Mouse (Mus musculus): Measurements from ENCODE around the gene Grb7. TPM values are rescaled to one million over a fixed set of nuclear protein-coding genes. Genes with fewer than 3 reads are reported as not detected.

The Grb7 gene
- polyA plus RNA-seq, 1 experiment, result not detected

- H3K27ac ChIP-seq (ENCODE audit: insufficient read depth, low read depth, low read length), result peak within 1 kb of the TSS; percentile 86
- no peak for TF ChIP-seq POLR2A (IDR thresholded peaks at IDR 0.05; ENCODE audit: borderline replicate concordance, low read depth, low read length)
- 0 out of 2 replicates have a peak, but pooled peaks have one; percentile 20 for TF ChIP-seq CTCF (IDR thresholded peaks at IDR 0.05; ENCODE audit: low read depth, low read length)
- peak within 1 kb of the TSS; percentile 69 for H3K4me3 ChIP-seq (ENCODE audit: insufficient read depth, low read length)
- H3K4me1 ChIP-seq (ENCODE audit: control insufficient read depth, insufficient read depth, low read length), result no peaks in the 10 kb centered on the region
Measured at GRCm38 (mm10) chr11:98438331-98439158, 7.6 kb upstream of the Grb7 start, which contains the start of gene Mien1. Mien1 (minus strand) TSS chr11:98438991.

- TF ChIP-seq CTCF (IDR thresholded peaks at IDR 0.05; ENCODE audit: low read depth, low read length), result no peak
- TF ChIP-seq POLR2A (IDR thresholded peaks at IDR 0.05; ENCODE audit: borderline replicate concordance, low read depth, low read length), result no peak
- Histone ChIP-seq H3K4me1 (ENCODE audit: control insufficient read depth, insufficient read depth, low read length) (no peaks in the 10 kb centered on the region), H3K27ac (ENCODE audit: insufficient read depth, low read depth, low read length) (no peak overlapping the region), H3K4me3 (ENCODE audit: insufficient read depth, low read length) (no peak overlapping the region)
Measured at GRCm38 (mm10) chr11:98443688-98444087, 2.5 kb upstream of the Grb7 start.

GRCm38 (mm10) chr11:98445238-98445637 lies 956 bp upstream of the Grb7 start:
- H3K4me3 ChIP-seq (ENCODE audit: insufficient read depth, low read length), result no peak overlapping the region
- H3K4me1 ChIP-seq (ENCODE audit: control insufficient read depth, insufficient read depth, low read length), result no peaks in the 10 kb centered on the region
- TF ChIP-seq POLR2A (IDR thresholded peaks at IDR 0.05; ENCODE audit: borderline replicate concordance, low read depth, low read length), result no peak
- no peak for TF ChIP-seq CTCF (IDR thresholded peaks at IDR 0.05; ENCODE audit: low read depth, low read length)
- no peak overlapping the region for H3K27ac ChIP-seq (ENCODE audit: insufficient read depth, low read depth, low read length)

GRCm38 (mm10) chr11:98445679-98446078 lies 515 bp upstream of the Grb7 start:
- Histone ChIP-seq H3K4me3 (ENCODE audit: insufficient read depth, low read length) (no peak overlapping the region), H3K4me1 (ENCODE audit: control insufficient read depth, insufficient read depth, low read length) (no peaks in the 10 kb centered on the region), H3K27ac (ENCODE audit: insufficient read depth, low read depth, low read length) (no peak overlapping the region)
- TF ChIP-seq POLR2A (IDR thresholded peaks at IDR 0.05; ENCODE audit: borderline replicate concordance, low read depth, low read length), result no peak
- no peak for TF ChIP-seq CTCF (IDR thresholded peaks at IDR 0.05; ENCODE audit: low read depth, low read length)

GRCm38 (mm10) chr11:98446562-98447474 lies 624 bp downstream of the Grb7 start:
- Histone ChIP-seq H3K27ac (ENCODE audit: insufficient read depth, low read depth, low read length) (no peak overlapping the region), H3K4me1 (ENCODE audit: control insufficient read depth, insufficient read depth, low read length) (no peaks in the 10 kb centered on the region), H3K4me3 (ENCODE audit: insufficient read depth, low read length) (no peak overlapping the region)
- TF ChIP-seq POLR2A (IDR thresholded peaks at IDR 0.05; ENCODE audit: borderline replicate concordance, low read depth, low read length), result no peak
- no peak for TF ChIP-seq CTCF (IDR thresholded peaks at IDR 0.05; ENCODE audit: low read depth, low read length)

- Histone ChIP-seq H3K4me1 (ENCODE audit: control insufficient read depth, insufficient read depth, low read length) (no peaks in the 10 kb centered on the region), H3K27ac (ENCODE audit: insufficient read depth, low read depth, low read length) (no peak overlapping the region), H3K4me3 (ENCODE audit: insufficient read depth, low read length) (no peak overlapping the region)
- TF ChIP-seq POLR2A (IDR thresholded peaks at IDR 0.05; ENCODE audit: borderline replicate concordance, low read depth, low read length) (no peak), CTCF (IDR thresholded peaks at IDR 0.05; ENCODE audit: low read depth, low read length) (no peak)
Measured at GRCm38 (mm10) chr11:98447475-98447834, 1.3 kb downstream of the Grb7 start.

- no peak overlapping the region for H3K27ac ChIP-seq (ENCODE audit: insufficient read depth, low read depth, low read length)
- H3K4me3 ChIP-seq (ENCODE audit: insufficient read depth, low read length), result no peak overlapping the region
Measured at GRCm38 (mm10) chr11:98448191-98448790, 2.1 kb downstream of the Grb7 start.

GRCm38 (mm10) chr11:98449419-98449818 lies 3.2 kb downstream of the Grb7 start:
- H3K4me1 ChIP-seq (ENCODE audit: control insufficient read depth, insufficient read depth, low read length), result no peaks in the 10 kb centered on the region
- H3K27ac ChIP-seq (ENCODE audit: insufficient read depth, low read depth, low read length), result no peak overlapping the region
- TF ChIP-seq POLR2A (IDR thresholded peaks at IDR 0.05; ENCODE audit: borderline replicate concordance, low read depth, low read length) (no peak), CTCF (IDR thresholded peaks at IDR 0.05; ENCODE audit: low read depth, low read length) (no peak)
- H3K4me3 ChIP-seq (ENCODE audit: insufficient read depth, low read length), result no peak overlapping the region

More at GRCm38 (mm10) chr11:98448191-98448790, 2.1 kb downstream of the Grb7 start:
- no peaks in the 10 kb centered on the region for H3K4me1 ChIP-seq (ENCODE audit: control insufficient read depth, insufficient read depth, low read length)
- no peak for TF ChIP-seq POLR2A (IDR thresholded peaks at IDR 0.05; ENCODE audit: borderline replicate concordance, low read depth, low read length)
- TF ChIP-seq CTCF (IDR thresholded peaks at IDR 0.05; ENCODE audit: low read depth, low read length), result no peak

- TF ChIP-seq CTCF (IDR thresholded peaks at IDR 0.05; ENCODE audit: low read depth, low read length) (no peak), POLR2A (IDR thresholded peaks at IDR 0.05; ENCODE audit: borderline replicate concordance, low read depth, low read length) (no peak)
- Histone ChIP-seq H3K4me3 (ENCODE audit: insufficient read depth, low read length) (no peak overlapping the region), H3K27ac (ENCODE audit: insufficient read depth, low read depth, low read length) (no peak overlapping the region)
Measured at GRCm38 (mm10) chr11:98449921-98450771, 4.0 kb downstream of the Grb7 start.

More at GRCm38 (mm10) chr11:98449921-98450771, 4.0 kb downstream of the Grb7 start:
- no peaks in the 10 kb centered on the region for H3K4me1 ChIP-seq (ENCODE audit: control insufficient read depth, insufficient read depth, low read length)

Data from bone marrow macrophage, adult 2 months (primary cell).